ENCODE assay signal across 10 mouse cellular contexts in genomic region chr17:47754246-47754645, GRCm38 (mm10). TPM values are rescaled to one million over a fixed set of nuclear protein-coding genes. Genes with fewer than 3 reads are reported as not detected.
DNase-seq lines count a peak whose midpoint lies in the region; ATAC-seq lines count a peak whose summit lies in the region.
"Had no signal": no experiment of that assay in that cellular context is flagged by ENCODE, and none has a peak within 500 bp of the region (broad histone marks: within the 10 kb centered on the region; RNA-seq: fewer than 3 reads in every experiment).

No protein-coding gene starts in this region.

- ATAC-seq in forebrain, embryonic 11.5 days (replicated peaks; ENCODE audit: low FRiP score): no peak

- no peak overlapping the region for H3K9ac ChIP-seq in forebrain, embryonic 11.5 days (ENCODE audit: low read length)

- 85% methylated on average over 10 of the region's 13 CpGs for WGBS in forebrain, embryonic 11.5 days

- H3K4me2 ChIP-seq in forebrain, embryonic 11.5 days (ENCODE audit: low read depth, low read length, severe bottlenecking): no peak overlapping the region

- peak; percentile 52 for DNase-seq in adrenal gland, adult 8-10 months
- DNase-seq in adrenal gland, postnatal 4 days (ENCODE audit: low spot score in 2 of 2): no peak
- DNase-seq in NIH3T3 (ENCODE audit: low read depth): peak; percentile 81
- peak; percentile 70 to 76 for DNase-seq in heart, postnatal 36 days
- DNase-seq in left cerebral cortex, postnatal 10 days (ENCODE audit: extremely low spot score in 1 of 2, low spot score in 2 of 2): no peak
- DNase-seq in Muller cell, postnatal 12 days (ENCODE audit: inconsistent ontology term): no peak
- DNase-seq in forebrain, embryonic 11.5 days (ENCODE audit: low spot score): no peak

- H3K36me3 ChIP-seq in megakaryocyte, embryonic 14.5 days (replicated peaks; ENCODE audit: low read length): peaks cover 7% of the 10 kb centered on the region
- H3K36me3 ChIP-seq in forebrain, embryonic 11.5 days (ENCODE audit: control insufficient read depth, insufficient read depth, low read length): no peaks in the 10 kb centered on the region

- no peak overlapping the region for H3K27ac ChIP-seq in forebrain, embryonic 11.5 days (ENCODE audit: low read depth, low read length)

- H3K27me3 ChIP-seq in megakaryocyte, embryonic 14.5 days (replicated peaks): peaks cover 26% of the 10 kb centered on the region
- H3K27me3 ChIP-seq in forebrain, embryonic 11.5 days (ENCODE audit: control insufficient read depth, insufficient read depth, low read length): no peaks in the 10 kb centered on the region

- H3K4me1 ChIP-seq in megakaryocyte, embryonic 14.5 days: peaks cover 25% of the 10 kb centered on the region
- no peaks in the 10 kb centered on the region for H3K4me1 ChIP-seq in forebrain, embryonic 11.5 days (replicated peaks; ENCODE audit: control insufficient read depth, insufficient read depth, low read length)

- H3K9me3 ChIP-seq in megakaryocyte, embryonic 14.5 days: peaks cover 10% of the 10 kb centered on the region
- H3K9me3 ChIP-seq in forebrain, embryonic 11.5 days (ENCODE audit: control insufficient read depth, low read length): no peaks in the 10 kb centered on the region

- intact Hi-C loops in heart, postnatal 36 days (cut with DNase I): no loop called here
- intact Hi-C loops in left cerebral cortex, postnatal 10 days (cut with DNase I): no loop called here

- H3K4me3 ChIP-seq in megakaryocyte, embryonic 14.5 days (replicated peaks): peak overlapping the region; percentile 19
- H3K4me3 ChIP-seq in forebrain, embryonic 11.5 days (ENCODE audit: low read depth, low read length): no peak overlapping the region

RNA-seq across cellular contexts. Expression of gene Tfeb, which starts 17.4 kb away (rescaled TPM):
- 10 to 100 TPM; 17.3 to 32.1 (median 24.2) TPM for total RNA-seq in adrenal gland, adult 8-10 months (2022)
- total RNA-seq in adrenal gland, postnatal 4 days (2021): 10 to 100 TPM; 22.1 to 22.3 TPM
- 10 to 100 TPM; 39.9 to 44.8 TPM for total RNA-seq in heart, postnatal 36 days (2021)
- polyA plus RNA-seq in megakaryocyte, embryonic 14.5 days (2012; ENCODE audit: insufficient read depth, low replicate concordance): 20.9 and 34.8 TPM in 2 replicates
- total RNA-seq in left cerebral cortex, postnatal 10 days (2021): 1 to 10 TPM; 6.1 to 6.2 TPM
- polyA plus RNA-seq in forebrain, embryonic 11.5 days (2014; fragmentation: Nextera tagmentation; extraction: Ambion mirVana): 1.9 and 3.3 TPM in 2 replicates

RNA-seq across cellular contexts. Expression of gene Pgc, which starts 27.6 kb away (rescaled TPM):
- not detected for total RNA-seq in adrenal gland, adult 8-10 months (2022)
- not detected for total RNA-seq in adrenal gland, postnatal 4 days (2021)
- not detected for total RNA-seq in heart, postnatal 36 days (2021)
- polyA plus RNA-seq in megakaryocyte, embryonic 14.5 days (2012; ENCODE audit: insufficient read depth, low replicate concordance): not detected in 2 replicates
- not detected for total RNA-seq in left cerebral cortex, postnatal 10 days (2021)
- not detected in 2 replicates for polyA plus RNA-seq in forebrain, embryonic 11.5 days (2014; fragmentation: Nextera tagmentation; extraction: Ambion mirVana)
- total RNA-seq: layer of hippocampus, postnatal 14 days had no signal
- polyA plus RNA-seq: embryonic facial prominence, embryonic 14.5 days had no signal

RNA-seq across cellular contexts. Expression of gene Prickle4, which starts 59.7 kb away (rescaled TPM):
- total RNA-seq in adrenal gland, adult 8-10 months (2022): 1 to 10 TPM; 2.4 to 4.5 (median 3.1) TPM
- total RNA-seq in adrenal gland, postnatal 4 days (2021): 1 to 10 TPM; 1.4 to 2.6 TPM
- 1 to 10 TPM; 2.1 to 4.8 TPM for total RNA-seq in heart, postnatal 36 days (2021)
- polyA plus RNA-seq in megakaryocyte, embryonic 14.5 days (2012; ENCODE audit: insufficient read depth, low replicate concordance): 3.4 and 5.0 TPM in 2 replicates
- 1 to 10 TPM; 2.3 to 4.5 TPM for total RNA-seq in left cerebral cortex, postnatal 10 days (2021)
- 0.80 and 1.3 TPM in 2 replicates for polyA plus RNA-seq in forebrain, embryonic 11.5 days (2014; fragmentation: Nextera tagmentation; extraction: Ambion mirVana)

RNA-seq across cellular contexts. Expression of gene Gm21981, which starts 60.0 kb away (rescaled TPM):
- total RNA-seq in adrenal gland, adult 8-10 months (2022): 1 to 10 TPM in 3 of 4 experiments, under 1 TPM in 1; 0.67 to 2.2 (median 1.8) TPM
- 1 to 10 TPM; 1.5 to 1.7 TPM for total RNA-seq in adrenal gland, postnatal 4 days (2021)
- under 1 TPM; 0.50 to 0.70 TPM for total RNA-seq in heart, postnatal 36 days (2021)
- 0.25 TPM in 1 of 2 replicates, not detected in the other for polyA plus RNA-seq in megakaryocyte, embryonic 14.5 days (2012; ENCODE audit: insufficient read depth, low replicate concordance)
- 1 to 10 TPM; 5.7 to 6.4 TPM for total RNA-seq in left cerebral cortex, postnatal 10 days (2021)
- polyA plus RNA-seq in forebrain, embryonic 11.5 days (2014; fragmentation: Nextera tagmentation; extraction: Ambion mirVana): 1.4 and 1.6 TPM in 2 replicates

Comparison
In these comparisons a context has a peak if more than half of its experiments do, and no peak if none do; other contexts are left out.
1. DNase-seq: peak in adrenal gland, adult 8-10 months (single experiment), NIH3T3 (single experiment) and heart, postnatal 36 days (2 of 2); none in adrenal gland, postnatal 4 days (0 of 2), left cerebral cortex, postnatal 10 days (0 of 2), Muller cell, postnatal 12 days (single experiment) and forebrain, embryonic 11.5 days (single experiment).